Mouse (Mus musculus) gastrocnemius, postnatal 25 days (tissue): ENCODE measurements around the gene Camk2n1. TPM values are rescaled to one million over a fixed set of nuclear protein-coding genes. Genes with fewer than 3 reads are reported as not detected.

Experiments
- DNase-seq: peaks from one replicate; pipeline ENCODE4 v3.0.0; 2022
- total RNA-seq, 2 experiments: library from RNA; stranded (reverse); gene quantifications; 1 replicate in 1 of 2; 2 replicates in 1 of 2; pipeline ENCODE4 v1.2.3; 2021

Gene Camk2n1
- total RNA-seq, 2 experiments from 2014 or later = 4.2 to 5.5 TPM

DNA sequence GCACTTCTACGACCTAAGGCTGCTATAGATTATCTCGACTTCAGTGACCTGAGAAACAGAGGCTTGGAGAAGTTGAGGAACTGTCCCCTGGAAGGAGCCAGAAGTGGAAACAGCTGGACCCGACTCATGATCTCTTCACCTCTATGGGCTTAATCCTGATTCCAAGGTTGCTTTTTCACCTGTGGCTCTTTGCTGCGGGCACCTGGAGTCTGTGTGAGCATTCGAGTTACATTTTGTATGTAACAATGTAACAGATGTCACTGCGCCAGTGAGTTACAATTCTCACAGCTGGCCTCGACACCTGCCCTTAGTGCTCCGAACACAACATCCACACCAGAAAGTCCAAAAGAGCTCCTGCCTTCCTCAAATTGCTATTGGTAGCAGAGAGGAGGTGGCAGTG, 11.3 kb downstream of the Camk2n1 start:
- DNase-seq = no peak

DNA sequence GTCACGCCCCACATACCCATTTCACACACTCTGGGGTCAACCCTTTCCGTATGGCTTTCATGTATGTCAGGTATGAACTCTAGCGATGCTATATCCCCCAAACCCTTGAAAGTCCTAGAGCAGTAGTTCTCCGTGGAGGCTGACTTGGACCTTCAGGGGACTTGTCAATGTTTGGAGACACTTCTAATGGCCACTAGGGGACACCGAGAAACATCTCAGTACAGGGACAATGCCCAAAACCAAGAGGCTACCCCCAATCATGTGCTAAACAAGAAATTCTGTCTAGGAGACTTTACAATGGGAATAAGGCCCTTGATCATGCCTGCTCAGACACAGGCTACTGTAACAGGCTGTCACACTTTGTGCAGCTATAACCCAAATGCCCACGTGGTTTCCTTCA, 12.6 kb downstream of the Camk2n1 start:
- DNase-seq = no peak

DNA sequence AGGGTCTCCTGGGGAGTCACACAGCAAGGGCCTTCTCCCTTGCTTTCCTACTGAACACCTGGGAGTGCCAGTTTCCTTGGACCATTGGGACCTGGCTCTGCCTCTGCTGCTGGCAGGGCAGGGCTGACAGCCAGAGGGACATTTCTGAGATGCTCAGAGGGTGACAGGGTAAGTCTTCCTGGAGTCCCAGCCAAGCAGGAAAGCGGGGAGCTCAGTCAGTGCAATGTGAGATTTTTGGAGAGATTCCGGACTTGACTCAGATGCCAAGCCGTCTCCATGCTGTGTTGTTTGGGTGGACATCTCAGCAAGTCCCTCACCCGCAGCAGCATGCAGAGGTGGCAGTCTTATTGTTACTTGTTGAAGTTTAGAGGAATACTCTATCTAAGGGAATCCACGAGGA, 13.3 kb downstream of the Camk2n1 start:
- peak; percentile 56 for DNase-seq

DNA sequence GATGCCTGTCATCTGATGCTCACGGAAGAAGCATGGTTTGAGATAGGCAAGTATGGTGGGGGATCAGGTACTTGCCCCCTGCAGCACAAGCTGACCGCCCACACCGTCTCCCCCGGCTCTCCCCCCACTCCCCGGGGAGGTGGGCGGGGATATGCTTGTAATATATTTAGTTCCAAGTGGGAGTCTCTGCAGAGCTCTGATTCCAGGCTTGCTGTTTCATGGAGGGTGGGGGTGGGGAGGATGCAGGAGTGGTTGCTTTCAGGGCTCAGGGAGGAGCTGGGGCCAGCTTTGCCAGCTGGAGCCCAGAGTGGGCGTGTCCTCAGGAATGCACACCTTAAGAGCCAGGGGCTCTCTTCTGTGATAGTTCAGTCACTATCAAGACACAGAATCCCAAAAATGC, 15.0 kb downstream of the Camk2n1 start:
- no peak for DNase-seq

DNA sequence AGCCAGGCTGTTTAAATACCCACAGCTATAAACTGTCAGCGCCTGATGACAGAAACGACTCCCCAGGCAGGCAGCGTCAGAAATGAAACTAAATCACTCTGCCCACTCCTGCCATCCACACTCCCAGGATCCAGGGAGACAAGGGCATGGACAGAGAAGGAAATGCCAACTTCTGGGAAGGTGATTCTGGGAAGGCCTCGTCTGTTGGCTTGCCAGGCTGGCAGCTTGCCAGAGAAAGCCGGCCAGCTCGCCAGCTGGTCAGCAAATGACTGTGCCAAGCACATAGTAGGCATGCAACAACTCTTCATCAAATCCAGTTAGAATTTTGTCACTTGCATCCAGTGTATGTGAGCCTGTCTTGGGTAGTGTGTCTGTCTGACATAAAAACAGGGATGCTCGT, 17.1 kb downstream of the Camk2n1 start:
- no peak for DNase-seq

DNA sequence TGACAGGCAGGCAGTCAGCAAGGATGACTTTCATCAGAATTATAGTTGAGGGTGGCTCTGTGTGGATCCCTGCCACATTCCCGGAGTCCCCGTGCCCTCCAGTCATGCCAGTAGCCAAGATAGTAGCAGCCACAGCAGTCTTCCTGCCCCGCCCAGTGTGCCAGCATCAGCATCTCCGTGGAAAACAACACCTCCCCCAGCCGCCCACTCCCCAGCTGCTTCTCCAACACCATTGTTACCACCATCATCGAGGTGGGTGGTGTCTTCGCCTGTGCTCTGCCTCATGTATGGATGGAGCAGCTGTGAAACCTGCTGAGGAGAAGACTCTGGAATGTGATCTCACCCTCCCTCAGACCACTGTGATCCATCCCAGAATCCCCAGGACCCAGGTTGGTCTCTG, 25.5 kb downstream of the Camk2n1 start:
- DNase-seq = no peak

DNA sequence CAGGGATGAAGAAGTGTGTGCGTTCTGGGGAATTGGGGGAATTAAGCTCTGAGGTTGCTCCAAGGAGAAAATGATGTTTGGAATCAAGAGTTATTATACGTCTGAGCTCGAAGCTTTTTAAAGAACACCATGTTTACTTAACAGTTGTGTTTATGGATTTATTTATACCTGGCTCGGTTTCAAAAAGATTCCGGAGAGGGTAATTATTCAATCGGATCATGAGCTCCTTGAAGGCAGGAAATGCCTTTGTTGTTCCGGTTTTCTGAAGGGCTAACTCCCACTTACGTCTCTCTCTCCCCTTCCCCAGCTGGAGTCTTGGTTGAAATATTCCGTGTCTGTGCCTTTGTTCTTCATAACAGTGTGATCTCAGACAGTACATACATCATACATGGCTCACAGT, 26.8 kb downstream of the Camk2n1 start:
- DNase-seq = no peak

DNA sequence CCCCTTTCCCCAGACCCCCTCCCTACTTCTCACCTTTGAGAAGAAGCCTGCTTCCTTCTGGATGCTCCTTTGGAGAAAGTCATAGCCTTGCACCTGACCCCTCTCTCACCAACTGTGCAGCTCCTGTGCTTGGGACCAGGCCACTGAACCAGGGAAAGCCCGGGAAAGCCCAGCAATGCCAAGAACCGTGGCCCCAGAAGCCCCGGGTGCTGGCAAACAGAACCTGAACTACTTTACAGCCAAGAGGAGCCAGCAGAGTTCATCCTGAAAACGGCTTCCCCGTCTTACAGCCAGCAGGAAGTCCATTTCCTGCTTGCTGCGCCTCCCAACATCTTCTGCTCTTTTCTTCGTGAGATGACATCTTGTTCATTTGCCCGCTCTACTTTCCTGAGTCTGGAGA, 28.6 kb downstream of the Camk2n1 start:
- no peak for DNase-seq

DNA sequence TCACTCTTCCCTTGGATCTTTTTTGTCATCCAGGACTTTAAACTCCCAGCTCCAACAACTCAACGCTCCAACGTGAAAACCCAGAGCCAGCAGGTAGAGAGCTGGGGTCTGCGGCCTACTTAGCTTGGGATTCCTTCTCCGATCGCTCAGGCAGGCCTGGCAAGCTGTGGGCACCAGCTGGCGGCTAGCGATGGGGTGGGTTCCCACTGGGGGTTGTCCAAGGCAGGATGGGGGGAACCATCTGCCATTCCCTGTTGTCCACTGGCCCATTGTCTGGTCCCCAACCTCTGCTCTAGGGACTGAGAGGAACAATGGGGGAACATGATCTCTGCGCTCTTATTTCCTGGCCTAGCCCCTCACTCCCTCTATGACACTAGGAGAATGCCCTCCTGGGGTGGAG, 34.1 kb downstream of the Camk2n1 start:
- DNase-seq = no peak

DNA sequence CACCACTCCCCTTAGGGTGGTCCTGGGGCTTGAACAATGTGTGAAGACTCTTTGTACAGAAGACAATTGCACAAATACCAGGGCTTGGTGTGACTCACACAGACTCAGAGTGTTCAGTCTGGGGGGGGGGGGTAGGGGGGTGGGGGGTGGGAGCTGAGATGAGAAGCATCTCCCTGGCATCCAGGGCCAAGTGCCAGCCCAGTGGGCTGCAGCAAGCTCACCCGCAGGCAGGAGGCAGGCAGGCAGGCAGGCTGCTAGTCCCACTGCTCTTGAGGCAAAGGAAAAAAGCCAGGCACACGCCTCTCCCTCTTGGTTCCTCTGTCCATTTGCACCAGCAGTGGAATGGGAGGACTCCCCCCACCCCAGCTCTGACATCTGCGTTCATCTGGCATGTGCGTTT, 37.0 kb downstream of the Camk2n1 start:
- no peak for DNase-seq

DNA sequence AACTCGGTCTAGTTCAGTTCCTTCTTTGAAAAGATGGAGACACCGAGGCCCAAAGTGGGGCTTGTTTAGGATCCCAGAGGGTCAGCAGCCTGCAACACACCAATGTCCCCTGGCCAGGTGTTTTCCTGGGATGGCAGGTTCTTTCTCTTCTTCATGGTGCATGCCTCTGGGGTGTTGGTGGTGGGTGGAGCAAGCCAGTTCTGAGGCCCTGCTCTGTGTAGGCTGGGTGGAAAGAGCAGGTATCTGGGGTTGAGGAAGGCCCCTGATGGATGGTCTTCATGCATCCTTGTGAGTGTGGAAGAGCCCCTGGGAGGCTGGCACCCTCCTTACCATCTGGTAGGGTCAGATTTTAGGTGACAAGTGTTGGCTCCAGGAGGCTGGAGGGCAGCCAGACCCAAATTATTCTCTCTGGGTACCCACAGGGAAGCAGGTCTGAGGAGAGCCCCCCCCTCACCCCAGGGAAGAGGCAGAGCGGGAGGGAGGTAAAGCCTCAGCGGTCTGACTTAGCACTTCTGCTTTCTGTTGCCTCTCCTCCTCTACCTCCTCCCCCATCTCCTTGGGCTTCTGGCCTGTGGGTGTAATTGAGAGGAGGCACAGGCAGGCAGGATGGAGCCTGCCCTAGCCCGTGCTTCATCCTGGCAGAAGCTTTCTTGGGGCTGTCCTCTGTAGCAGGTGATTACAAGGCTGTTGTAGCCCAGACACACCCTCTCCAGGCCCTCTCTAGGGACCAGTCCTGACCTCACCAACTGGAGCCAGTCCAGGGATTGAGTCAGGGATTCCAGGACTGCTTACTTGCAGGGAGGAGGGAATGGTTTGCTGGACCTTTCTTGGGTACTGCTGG, 39.3 kb downstream of the Camk2n1 start:
- DNase-seq = peak; percentile 81

DNA sequence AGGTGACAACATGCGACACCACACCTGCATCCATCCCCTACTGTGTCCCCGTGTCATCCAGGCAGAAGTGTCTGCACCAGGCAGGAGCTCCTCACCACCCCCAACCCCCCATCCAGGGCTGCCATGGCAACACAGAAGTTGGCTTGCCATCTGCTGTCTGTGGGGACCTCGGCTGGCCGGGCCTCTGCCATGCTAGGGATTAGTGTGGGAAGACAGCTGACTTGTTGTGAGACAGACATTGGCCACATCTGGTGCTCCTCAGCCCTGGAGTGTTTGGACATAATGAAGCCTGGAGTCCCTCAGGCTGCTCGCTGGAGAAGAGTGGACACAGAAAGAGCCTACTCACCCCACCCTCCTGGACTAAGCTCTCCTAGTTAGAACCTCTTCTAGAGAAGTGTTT, 40.8 kb downstream of the Camk2n1 start:
- peak; percentile 57 for DNase-seq

DNA sequence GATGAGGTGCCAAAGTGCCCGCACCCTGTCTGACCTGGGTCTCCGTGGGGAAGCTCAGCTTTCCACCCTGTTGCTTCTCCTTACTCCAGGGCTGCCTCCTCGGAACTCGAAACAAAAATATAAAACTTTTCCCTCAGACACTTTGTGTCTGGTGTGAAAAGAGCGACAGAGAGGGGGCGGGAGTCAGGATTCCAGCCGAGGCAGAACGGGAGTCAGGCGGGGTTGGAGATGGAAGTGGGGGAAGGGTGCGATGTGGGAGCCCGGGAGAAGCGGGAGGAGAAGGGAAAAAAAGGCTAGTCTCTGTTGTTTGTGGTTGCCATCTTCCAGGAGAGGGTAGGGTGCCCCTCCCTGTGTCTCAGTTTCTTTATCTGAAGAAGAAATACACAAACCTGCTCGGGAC, 41.7 kb downstream of the Camk2n1 start:
- no peak for DNase-seq

DNA sequence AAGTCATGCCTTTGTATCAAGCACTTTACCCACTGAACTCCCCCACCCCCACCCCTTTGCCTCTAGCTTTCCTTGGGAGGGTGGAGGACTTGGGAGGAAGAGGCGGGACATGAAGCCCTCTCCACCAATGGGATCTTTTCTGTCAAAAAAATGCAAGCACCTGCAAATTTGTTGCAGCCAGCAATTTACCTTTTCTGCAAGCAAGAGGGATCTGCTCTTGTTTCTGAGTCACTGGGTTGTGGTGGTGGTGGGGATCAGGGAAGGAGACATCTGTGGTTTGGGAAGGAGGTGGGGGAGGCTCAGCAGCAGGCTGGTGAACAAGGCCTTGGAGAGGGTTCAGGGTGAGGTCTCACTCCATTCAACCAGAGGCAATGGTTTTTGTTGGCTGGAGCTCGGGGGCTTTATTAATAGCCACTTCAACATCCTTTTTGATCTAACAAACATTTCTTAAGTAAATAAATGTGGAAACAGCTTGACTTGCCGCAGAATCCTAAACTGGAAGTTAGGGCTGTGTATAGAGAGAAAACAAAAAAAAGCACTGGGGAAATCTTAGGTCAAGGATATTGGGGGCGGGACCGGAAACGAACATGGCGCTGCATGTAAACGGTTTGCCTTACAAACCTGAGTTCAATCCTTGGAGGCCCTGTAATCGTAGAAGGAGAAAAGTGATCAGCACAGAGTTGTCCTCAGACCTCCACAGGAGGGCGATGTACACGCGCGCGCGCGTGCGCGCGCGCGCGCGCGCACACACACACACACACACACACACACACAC, 42.8 kb downstream of the Camk2n1 start:
- DNase-seq = no peak

DNA sequence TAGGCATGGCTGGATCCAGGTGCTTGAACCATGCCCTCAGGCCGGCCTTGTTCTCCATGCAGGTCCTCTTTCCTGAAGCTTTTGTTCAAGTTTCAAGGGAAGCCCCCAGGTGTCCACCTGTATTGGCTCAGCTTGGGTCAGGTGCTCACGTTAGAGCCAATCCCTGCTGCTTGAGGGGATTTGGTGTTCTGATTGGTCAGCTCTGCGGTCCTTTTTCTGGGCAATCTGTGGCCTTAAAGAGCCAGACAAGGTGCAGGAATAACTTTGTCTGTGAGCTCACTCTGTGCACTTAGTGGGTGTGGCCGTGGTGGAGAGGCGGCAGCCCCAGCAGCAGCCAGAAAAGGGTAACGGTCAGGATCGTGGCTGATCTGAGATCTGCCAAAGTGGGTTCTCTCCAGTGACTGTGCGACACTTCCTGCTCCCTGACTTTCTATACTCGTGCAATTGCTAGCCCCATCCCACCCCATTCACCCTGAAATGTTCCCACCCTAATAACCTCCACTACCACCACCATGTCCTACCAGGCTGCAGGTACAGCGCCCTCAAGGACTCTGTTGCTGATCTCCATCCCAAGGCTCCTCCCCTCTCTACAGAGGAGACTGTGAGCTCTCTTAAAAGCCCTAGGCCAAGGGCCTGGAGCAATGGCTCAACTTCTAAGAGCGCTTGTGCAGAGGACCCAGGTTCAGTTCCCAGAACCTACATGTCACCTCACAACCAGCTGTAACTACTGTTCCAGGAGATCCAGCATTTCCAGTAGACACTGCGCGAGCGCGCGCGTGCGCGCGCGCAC, 45.9 kb downstream of the Camk2n1 start:
- no peak for DNase-seq

DNA sequence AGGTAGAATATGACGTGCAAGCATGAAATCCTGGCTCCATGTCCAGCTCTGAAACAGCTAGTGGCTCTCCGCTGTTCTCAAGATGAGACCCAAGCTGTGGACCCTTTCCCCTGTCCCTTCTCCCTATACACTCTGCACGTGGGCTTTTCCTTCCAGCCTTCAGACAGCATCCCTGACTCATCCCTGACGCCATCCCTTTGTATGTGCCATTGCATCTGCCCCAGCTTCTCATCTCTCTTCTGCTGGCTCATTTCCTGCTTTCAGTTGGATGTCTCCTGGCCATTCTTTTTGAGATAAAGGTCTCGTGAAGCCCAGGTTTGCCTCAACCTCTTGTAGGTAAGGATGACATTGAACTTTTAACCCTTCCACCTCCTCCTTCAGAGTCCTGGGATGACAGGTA, 46.9 kb downstream of the Camk2n1 start:
- no peak for DNase-seq

DNA sequence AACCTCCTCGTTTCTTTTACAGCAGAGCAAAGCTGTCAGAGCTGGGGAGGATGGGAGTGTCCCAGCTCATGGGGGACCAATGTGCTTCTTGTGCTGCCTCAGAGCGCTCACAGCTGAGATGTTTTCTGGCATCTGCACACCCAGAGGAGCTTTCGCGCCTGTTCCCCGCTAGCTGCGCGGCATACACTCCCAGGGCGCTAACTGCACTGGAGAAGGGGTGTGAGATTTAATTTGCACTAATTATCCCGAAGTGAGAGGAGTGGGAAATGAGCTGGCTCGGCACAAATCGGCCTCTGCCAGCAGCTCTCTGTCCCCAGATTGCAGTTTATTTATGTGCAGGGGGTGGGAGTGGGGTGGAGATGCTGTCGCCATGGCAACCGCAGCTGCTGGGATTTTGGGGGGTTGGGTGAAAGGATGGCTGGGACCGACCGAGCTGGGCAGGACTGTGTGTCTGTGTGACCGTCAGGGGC, 50.6 kb downstream of the Camk2n1 start:
- peak; percentile 66 for DNase-seq

DNA sequence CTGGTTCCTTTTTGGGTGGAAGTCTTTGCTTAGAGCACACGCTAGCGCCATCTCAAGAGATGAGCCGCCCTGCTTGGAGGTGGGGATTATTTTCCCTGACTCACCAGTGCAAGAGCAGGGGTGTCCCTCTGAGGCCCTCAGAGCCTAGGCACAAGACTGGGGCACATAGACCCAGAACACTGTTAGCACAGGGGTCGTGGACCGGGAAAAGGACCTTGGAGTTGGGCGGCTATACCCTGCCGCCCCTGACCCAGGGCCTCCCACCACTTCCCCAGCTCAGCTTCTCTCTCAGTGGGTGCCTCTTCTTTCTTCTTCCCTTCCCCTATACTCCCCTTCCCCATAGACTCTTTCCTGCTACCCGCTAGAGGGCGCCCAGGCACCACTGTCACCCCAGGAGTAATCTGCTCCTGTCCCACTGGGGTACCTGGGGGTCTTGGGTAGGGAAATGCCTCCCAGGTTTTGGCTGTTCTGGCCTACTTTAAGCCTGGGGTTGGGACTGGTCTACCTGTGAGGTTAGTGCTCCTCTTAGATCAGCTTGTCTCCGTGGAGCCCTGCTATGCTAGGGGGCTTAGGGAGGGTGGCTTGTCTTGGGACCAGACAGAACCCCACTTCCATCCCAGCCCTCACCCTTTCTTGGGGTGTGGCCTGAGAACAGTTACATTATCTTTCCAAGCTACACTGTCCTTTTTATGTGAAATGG, 51.2 kb downstream of the Camk2n1 start:
- DNase-seq = no peak

DNA sequence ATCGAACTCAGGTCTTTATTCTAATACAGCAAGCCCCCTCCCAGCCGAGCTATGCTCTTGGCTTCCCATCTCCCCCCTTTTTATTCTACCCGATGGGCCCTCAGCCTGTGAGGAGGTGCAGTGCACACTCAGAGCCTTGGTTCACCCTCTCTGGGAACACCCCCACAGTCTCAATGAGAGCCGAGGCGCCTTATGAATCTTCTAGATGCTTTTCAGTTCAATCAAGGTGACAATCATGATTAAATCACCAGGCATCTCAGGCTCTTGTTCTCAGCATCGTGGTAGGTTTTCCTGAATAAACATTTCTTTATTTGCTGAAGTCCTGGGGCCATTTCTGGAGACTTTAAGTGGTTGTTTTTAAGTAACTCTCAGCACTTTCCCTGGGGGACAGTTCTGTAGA, 53.8 kb downstream of the Camk2n1 start:
- no peak for DNase-seq
